Mouse (Mus musculus): ENCODE data around the gene D930048N14Rik. TPM values are rescaled to one million over a fixed set of nuclear protein-coding genes. Genes with fewer than 3 reads are reported as not detected.
"Not testable (repeated sequence)": the region's sequence is repeated elsewhere in the genome, so short reads cannot be mapped to it uniquely, and the experiment has no call there.

D930048N14Rik gene
- total RNA-seq, 2 experiments from 2014 or later, result 0.50 to 0.68 TPM

DNA sequence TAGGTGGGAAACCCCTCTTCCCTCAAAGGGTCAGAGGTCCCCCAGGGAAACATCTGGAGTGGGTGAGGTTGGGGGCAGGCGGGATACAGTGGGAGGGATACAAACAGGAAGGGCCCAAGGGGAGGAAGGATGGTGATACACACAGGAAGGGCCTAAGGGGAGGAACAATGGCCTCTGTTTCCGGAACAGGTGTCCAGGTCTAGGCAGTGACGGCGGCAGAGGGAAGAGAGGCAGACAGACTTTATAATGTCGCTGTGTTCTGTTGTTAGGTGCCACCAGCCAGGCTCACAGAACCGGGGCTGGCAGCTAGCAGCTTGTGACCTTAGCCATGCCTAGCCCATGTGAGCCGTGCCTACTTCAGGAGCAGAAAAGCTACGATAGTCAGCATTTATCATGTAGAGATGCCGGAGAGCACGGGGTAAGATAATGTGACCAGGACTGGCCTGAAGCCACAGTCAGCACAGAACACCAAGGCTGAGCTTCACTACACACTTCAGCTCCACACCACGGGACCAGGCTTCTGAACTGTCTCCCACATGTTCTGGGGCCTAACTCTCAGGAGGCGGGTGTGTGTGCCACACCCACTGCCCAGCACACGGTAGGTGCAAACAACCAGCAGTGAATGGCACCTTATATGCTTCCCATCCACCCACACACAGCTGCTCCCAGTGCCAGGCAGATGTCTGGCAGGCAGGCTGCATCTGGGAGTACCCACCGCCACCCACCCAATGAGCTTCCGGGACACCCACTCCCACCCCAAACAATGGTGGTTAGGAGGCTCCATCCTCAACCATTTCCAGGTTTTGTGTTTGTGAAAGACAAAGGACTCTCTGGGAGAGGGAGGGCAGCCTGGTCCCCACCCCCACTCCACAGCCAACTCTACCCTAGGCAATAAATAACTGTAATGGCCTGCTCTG, 3.7 kb upstream of the D930048N14Rik start:
- intact Hi-C loops (cut with DNase I), result loop anchor here (5.0 kb wide), 1 partner anchor 35 kb away; no protein-coding TSS in a partner anchor
- peak; percentile 55 for DNase-seq (ENCODE audit: low spot score)

DNA sequence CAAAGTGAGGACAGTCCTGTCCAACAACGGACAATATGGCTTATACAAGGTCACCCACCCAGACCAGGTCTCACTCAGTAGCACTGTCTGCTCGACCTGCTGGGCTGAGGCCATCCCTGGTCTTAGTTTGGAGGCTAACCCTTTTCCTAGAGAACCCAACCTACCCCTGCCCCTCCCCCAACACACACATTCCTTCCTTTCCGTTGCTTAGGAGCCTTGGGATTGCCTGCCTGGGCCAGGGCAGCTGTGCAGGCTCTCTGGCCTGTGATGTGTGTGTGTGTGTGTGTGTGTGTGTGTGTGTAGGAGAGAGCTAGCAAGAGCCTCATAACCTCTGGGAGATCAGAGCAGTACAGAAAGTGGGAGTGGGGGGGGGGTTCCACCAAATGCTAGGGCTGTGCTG, 2.2 kb upstream of the D930048N14Rik start:
- no peak for DNase-seq (ENCODE audit: low spot score)
- intact Hi-C loops (cut with DNase I), result loop anchor here (5.0 kb wide), 1 partner anchor 34 kb away; no protein-coding TSS in a partner anchor

DNA sequence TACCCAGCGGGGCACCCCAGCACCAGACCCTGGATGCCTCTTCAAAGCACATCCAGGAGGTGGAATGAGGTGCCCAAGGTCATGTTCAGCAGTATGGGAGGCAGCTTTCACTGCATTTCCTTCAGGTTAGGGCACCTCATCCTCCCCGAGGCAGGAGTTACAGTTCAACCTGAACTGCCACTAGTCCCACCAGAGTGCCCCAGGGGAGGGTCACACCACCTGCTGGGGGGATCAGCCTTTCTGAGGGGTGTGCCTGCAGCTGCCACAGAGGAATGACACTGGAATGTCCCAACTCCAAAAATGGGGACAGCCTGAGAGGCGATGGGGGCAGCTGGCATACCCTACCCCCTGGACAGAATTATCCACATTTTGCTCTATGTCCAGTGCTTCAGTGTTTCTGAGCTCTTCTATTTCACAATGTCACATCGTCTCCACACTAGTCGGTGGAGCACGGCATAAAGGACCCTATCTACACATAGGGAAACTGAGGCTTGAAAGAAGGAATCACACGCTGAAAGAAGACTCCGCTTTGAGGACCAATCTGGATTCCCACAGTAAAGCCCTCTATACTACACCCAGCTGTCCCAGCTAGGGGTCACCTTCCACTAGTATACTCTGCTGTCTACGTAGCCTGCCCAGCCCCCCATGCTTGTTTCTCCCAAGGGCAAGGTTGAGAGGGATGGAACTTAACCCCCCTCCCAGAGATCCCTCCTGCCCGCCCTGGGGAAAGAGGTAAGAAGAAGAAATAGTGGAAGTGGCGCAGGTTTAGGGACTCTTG, 1.5 kb upstream of the D930048N14Rik start:
- intact Hi-C loops (cut with DNase I), result loop anchor here (5.0 kb wide), 1 partner anchor 33 kb away; no protein-coding TSS in a partner anchor
- DNase-seq (ENCODE audit: low spot score), result no peak

DNA sequence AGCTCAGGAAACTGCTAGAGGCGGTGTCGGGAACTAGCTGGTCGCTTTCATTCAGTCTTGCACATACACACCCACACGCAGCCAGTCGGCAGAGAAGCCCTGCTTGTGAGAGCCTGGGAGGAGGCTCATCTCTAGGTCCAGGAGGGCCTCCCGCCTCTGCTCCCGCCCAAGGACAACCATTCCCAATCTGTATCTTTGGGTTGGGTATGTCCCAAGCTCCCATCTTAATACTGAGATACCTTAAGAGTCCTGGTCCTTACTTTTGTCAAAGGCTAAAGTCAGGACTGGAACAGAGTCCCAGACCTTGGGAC, 910 bp upstream of the D930048N14Rik start:
- DNase-seq (ENCODE audit: low spot score), result no peak
- intact Hi-C loops (cut with DNase I), result loop anchor here (2.0 to 5.0 kb wide), 3 partner anchors 13 to 32 kb away; partner anchors contain the start of gene Nhp2

DNA sequence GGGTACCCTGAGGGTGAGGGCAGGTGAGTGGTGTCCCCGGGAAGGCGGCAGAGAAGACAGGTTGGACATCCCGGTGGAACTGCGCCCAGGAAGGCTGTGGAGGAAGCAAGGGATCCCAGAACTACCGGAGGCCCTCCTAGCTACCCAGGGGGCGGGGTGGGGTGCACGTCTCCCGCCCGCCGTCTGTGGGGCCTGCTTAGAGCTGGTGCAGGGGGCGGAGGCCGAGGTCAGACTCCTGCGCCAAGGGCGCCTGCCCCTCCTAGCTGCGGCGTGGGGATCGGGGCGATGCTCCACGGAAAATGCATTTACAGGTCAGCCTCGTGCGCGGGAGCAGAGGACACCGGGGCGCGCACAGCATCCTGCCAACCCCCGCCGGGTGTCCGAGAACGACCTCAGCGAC, 493 bp upstream of the D930048N14Rik start:
- intact Hi-C loops (cut with DNase I), result loop anchor here (2.0 kb wide), 2 partner anchors 13 to 31 kb away; partner anchors contain the start of gene Nhp2

DNA sequence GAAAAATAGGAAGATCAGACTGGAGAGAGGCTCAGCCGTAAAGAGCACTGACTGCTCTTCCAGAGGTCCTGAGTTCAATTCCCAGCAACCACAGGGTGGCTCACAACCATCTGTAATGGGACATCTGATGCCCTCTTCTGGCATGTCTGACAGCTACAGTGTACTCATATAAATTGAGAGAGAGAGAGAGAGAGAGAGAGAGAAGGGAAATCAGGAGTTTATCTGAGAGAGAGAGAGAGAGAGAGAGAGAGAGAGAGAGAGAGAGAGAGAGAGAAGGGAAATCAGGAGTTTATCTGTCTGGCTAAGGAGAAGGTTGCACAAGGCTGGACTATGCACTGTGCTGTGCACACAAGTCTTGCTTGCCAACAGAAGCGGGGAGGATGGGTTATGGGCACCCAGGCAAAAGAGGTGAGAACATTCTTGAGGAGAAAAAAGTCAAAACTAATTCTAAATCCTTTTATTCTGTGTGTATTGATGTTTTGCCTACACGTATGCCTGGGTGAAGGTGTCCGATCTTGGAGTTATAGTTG, 2.2 kb downstream of the D930048N14Rik start:
- intact Hi-C loops (cut with DNase I), result no loop called here
- no peak for DNase-seq (ENCODE audit: low spot score)

More for the DNA sequence above, 493 bp upstream of the D930048N14Rik start:
- DNase-seq (ENCODE audit: low spot score), result no peak

DNA sequence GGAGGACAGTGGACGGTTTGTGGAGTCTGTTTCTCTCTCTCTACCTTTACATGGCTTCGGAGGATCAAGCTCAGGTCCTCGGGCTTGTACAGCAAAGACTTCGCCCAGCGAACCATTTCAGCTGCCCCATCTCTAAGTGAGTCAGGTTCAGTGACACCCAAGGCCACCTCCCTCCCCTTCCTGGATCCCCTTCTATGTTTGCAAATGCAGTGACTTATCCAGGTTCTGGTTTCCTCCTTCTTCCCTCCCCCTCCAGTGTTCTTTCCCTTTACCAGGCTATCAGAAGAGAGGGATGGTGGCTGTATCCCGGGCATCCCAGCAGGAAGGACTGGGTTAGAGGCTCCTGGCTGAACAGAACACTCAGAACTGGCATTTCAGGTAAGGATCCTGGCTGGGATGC, 3.0 kb downstream of the D930048N14Rik start:
- intact Hi-C loops (cut with DNase I), result no loop called here
- no peak for DNase-seq (ENCODE audit: low spot score)

DNA sequence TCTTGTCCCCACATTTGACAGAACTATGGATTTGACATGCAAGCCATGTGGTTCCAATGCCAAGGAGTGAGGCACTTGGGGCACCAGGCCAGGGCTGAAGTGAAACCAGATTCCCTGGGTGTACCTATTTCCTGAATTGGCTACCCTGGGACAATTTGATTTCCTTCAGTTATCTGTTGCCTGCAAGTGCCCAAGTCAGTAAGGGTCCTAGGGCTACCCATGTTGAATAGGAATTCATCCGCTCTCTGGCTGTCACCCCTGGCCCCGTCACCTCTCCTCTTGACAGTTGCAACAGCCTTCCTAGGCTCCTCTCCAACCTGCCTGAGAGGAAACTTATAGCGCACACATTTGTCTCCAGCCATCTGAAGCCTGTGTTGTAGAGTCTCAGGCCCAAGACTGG, 4.1 kb downstream of the D930048N14Rik start:
- DNase-seq (ENCODE audit: low spot score), result no peak
- intact Hi-C loops (cut with DNase I), result no loop called here

DNA sequence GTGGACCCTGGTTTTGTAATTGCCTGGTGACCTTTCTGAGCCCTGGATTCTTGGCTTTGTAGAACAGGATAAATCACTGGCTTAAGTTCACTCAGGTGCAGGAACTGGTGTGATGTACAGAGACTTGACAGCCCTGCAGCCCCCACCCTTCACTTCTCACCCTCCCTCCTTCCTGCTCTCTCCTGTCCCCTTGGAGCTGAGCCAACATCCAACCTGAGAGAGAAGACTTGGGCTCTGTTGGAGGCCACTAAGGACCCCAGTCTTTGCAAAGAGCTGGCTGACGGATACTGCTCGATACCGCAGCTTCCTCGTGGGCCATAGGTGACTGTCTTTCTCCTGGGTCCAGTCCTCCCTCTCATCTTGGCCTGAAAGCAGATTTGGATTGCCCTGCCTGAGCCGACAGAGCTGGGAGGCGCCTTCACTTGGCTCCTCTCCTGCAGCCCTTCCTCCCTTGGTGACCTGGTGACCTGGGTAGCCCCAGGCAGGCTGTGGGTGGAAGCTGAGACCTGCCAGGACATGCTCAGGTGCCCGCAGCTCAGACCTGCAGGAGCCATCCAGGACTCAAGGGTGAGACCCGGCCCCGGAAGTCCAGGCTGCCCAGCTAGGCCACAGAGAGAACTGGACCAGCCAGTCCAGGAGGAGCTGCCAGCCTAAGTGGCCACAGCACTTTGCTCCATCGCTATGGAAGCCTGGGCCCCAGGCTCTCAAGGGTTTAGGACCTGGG, 6.2 kb downstream of the D930048N14Rik start:
- intact Hi-C loops (cut with DNase I), result no loop called here
- no peak for DNase-seq (ENCODE audit: low spot score)

DNA sequence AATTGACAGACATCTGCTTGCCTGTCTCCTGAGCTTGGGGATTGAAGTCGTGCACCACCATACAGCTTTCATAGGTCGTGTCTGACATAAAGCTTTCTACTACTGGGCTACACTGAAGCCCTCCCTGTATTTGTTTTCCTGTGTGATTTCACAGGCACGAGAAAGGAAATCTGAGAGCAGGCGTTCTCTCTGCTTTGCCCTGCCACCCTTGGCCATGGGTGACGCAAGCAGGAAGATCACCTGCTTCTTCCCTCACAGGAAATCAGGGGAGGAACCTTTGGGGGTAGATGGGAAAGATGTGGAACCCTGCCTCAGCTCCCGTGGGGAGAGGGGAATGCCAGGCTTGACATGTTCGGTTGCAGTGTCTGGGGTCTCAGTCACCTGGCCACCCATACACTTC, 7.5 kb downstream of the D930048N14Rik start:
- no peak for DNase-seq (ENCODE audit: low spot score)
- intact Hi-C loops (cut with DNase I), result no loop called here

DNA sequence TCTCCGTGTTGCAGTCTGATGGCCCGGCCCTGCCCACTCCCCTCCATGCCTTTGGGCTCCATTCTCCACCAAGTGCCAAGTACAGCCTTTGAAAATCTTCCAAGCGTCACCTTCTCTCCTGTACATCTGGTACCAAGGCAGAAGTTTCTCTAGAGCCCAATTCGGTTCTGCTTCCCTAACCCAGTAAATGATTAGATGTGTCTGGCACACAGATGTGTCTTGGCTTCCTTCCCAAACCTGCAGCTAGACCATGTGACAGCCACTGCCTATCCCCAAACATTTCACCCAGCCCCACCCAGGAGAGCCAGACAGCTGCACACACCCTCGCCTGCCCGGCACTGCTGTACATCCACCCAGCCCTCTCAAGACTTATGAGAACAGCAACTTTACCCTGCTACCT, 8.0 kb downstream of the D930048N14Rik start:
- DNase-seq (ENCODE audit: low spot score), result no peak
- intact Hi-C loops (cut with DNase I), result no loop called here

DNA sequence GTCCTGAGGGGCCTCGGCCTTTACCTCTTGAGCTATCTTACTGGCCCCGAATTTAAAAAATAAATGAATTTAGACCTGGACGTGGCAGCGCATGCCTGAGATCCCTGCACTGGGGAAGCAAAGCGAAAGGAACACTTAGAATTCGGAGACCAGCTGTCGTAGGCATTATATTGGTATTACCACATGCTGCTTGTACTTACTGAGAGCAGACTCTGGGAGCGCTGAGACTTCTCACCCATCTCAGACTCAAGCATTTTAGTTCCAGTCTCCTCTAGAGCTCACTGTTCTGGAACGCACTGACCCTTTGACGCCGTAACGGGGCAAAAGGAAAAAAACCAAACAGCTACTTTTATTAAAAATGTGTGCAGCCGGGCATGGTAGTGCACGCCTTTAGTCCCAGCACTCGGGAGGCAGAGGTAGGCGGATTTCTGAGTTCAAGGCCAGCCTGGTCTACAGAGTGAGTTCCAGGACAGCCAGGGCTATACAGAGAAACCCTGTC, 11.2 kb downstream of the D930048N14Rik start:
- intact Hi-C loops (cut with DNase I), result no loop called here
- no peak for DNase-seq (ENCODE audit: low spot score)

DNA sequence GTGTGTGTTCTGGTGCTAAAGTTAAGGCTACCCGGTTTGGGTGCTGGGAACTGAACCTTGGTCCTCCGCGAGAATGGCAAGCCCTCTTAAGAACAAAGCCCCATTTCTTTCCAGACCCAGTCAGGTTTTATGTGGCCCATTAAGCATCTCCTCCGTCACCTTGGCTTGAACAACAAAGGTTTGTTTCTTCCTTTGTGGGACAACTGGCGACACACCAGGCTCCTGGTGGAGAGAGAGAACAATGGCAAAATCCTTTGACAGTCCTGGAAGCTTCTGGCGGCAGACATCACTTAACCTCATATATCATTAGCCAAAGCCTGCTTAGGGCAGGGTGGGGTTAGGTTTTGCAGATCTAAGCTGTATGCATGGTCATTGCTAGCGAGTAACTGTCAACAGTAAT, 11.9 kb downstream of the D930048N14Rik start:
- intact Hi-C loops (cut with DNase I), result no loop called here
- no peak for DNase-seq (ENCODE audit: low spot score)

DNA sequence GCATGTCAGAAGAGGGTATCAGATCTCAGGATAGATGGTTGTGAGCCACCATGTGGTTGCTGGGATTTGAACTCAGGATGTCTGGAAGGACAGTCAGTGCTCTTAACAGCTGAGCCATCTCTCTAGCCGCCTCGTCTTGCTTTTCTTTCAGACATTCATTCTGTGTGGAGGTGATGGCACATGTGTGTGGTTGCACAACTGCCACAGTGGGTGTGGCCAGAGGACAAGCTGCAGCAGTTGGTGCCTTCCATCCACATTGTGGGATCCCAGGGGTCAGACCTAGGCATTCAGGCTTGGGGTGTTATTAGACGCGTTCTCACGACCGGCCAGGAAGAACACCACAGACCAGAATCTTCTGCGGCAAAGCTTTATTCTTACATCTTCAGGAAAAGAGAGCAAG, 14.0 kb downstream of the D930048N14Rik start:
- intact Hi-C loops (cut with DNase I); DNase-seq (ENCODE audit: low spot score): not testable (repeated sequence)

DNA sequence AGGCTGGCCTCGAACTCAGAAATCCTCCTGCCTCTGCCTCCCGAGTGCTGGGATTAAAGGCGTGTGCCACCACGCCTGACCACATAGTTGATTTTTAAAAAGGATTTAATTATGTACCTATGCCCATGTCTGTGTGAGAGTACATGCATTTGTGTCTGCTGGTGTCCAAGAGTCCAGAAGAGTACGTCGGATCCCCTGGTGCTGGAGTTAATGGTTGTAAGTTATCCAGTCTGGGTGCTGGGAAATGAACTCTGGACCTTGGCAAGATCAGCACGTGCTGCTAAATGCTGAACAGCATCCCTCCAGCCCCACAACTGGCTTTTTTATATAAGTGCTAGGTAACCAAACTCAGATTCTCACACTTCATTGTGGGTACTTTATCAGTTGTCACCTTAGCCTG, 20.1 kb downstream of the D930048N14Rik start:
- DNase-seq (ENCODE audit: low spot score), result no peak
- intact Hi-C loops (cut with DNase I), result no loop called here

DNA sequence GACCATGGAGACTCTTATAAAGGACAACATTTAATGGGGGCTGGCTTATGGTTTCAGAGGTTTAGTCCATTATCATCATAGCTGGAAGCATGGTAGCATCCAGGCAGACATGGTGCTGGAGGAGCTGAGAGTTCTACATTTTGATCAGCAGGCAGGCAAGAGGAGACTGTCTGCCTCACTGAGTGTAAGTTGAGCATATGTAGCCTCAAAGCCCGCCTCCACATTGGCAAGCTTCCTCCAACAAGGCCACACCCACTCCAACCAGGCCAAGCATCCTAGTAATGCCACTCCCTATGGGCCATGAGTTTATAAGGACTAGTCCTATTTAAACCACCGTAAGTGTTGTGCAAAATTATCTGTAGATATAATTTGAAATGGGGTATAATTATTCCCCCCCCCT, 20.6 kb downstream of the D930048N14Rik start:
- no peak for DNase-seq (ENCODE audit: low spot score)
- intact Hi-C loops (cut with DNase I), result no loop called here

DNA sequence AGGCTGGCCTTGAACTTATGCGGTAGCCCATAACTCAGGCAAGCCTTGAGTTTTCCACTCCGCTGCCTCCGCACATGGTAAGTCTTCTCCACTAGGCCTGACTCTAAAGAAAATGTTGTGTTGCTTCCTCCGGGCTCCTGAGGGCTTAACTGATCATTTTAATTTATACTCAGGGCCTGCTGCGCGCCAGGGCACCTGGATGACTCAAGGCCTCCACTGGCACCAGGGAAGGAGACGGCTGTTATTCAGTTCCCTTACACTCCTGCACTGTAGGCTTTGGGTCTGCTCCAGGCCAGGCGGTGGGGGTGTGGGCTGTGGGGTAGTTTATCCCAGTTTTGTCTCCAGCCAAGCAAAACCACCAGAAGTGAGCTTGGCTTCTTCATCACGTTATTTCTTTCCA, 22.5 kb downstream of the D930048N14Rik start:
- intact Hi-C loops (cut with DNase I), result no loop called here
- DNase-seq (ENCODE audit: low spot score), result no peak

DNA sequence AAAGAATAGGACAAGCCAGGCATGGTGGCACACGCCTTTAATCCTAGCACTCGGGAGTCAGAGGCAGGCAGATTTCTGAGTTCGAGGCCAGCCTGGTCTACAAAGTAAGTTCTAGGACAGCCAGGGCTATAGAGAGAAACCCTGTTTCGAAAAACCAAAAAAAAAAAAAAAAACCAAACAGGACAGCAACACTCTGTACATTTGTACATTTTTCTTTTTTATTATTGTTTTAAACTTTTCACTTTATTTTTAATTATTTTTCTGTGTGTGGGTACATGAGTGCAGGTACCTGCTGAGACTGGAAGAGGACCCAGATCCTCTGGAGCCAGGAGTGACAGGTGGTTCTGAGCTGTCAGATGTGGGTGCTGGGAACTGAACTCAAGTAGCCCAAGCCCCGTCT, 24.6 kb downstream of the D930048N14Rik start:
- intact Hi-C loops (cut with DNase I), result no loop called here
- DNase-seq (ENCODE audit: low spot score), result no peak

DNA sequence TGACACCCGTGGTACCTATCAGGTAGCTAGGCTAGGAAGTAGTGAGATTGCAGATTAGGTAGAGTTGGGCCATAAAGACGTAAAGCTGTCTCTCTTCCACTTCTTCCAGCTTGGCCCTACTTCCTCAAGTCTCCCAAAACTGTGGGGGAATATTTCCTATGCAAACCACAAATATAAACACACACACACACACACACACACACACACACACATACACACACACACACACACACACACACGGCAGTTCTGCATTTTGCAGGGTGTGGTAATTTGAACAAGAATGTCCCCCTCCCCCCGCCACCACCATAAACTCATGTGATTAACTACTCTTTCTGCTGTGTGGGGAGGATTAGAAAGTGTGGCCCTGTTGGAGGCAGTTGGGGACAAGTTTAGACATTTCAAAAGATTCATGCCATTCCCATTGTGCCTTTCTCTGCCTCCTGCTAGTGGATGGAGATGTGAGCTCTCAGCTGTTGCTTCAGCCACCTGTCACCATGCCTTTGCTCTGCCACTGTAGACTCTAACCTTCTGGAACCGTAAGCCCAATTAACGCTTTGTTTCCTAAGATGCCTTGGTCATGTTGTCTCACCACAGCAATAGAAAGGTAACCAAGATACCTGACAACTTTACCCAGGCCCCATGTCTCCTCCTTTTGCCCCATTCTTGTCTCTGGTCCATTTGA, 27.1 kb downstream of the D930048N14Rik start:
- intact Hi-C loops (cut with DNase I), result no loop called here

More for the DNA sequence above, 27.1 kb downstream of the D930048N14Rik start:
- DNase-seq (ENCODE audit: low spot score), result no peak

Measured in heart, postnatal 25 days (tissue).